Mouse (Mus musculus) hindbrain, embryonic 15.5 days (tissue): Measurements from ENCODE around the gene Gpr65. TPM values are rescaled to one million over a fixed set of nuclear protein-coding genes. Genes with fewer than 3 reads are reported as not detected.

Experiments used
- ATAC-seq: fragments of 200-750 bp; cut with Nextera tagmentation; 2 replicates; pipeline ENCODE4 v1.8.0; 2017; ENCODE audit warnings: low read depth, moderate number of reproducible peaks, moderate TSS enrichment; ENCODE audit not compliant: low FRiP score
- H3K27ac ChIP-seq: fragments of 300-500 bp; sonication (generic); replicated peaks from 2 replicates; pipeline ENCODE4 v1.5.1; 2015; ENCODE audit warnings: mild to moderate bottlenecking, inconsistent platforms
- H3K27me3 ChIP-seq: fragments of 300-500 bp; sonication (generic); 2 replicates; pipeline ENCODE4 v1.6.1; 2015; ENCODE audit warnings: control low read depth, inconsistent platforms
- H3K36me3 ChIP-seq: fragments of 300-500 bp; sonication (generic); 2 replicates; pipeline ENCODE4 v1.6.1; 2015; ENCODE audit warnings: control low read depth, inconsistent platforms
- H3K4me1 ChIP-seq: fragments of 300-500 bp; sonication (generic); replicated peaks from 2 replicates; pipeline ENCODE4 v1.6.1; 2015; ENCODE audit warnings: control low read depth, inconsistent platforms
- H3K4me2 ChIP-seq: fragments of 300-500 bp; sonication (generic); 2 replicates; pipeline ENCODE4 v1.6.1; 2015; ENCODE audit warnings: moderate library complexity, mild to moderate bottlenecking, inconsistent platforms
- H3K4me3 ChIP-seq: fragments of 300-500 bp; sonication (generic); 2 replicates; pipeline ENCODE4 v1.5.1; 2015; ENCODE audit warnings: mild to moderate bottlenecking, inconsistent platforms
- H3K9ac ChIP-seq: fragments of 300-500 bp; sonication (generic); 2 replicates; pipeline ENCODE4 v1.6.1; 2015; ENCODE audit warnings: inconsistent platforms
- H3K9me3 ChIP-seq: fragments of 300-500 bp; sonication (generic); 2 replicates; pipeline ENCODE4 v1.6.1; 2016; ENCODE audit warnings: control low read depth, inconsistent platforms
- WGBS: fragments of 180-500 bp; shearing (Covaris S2); methylation state at CpG from one replicate; pipeline ENCODE4 v1.1.7; 2015; 5-methylcytosine and 5-hydroxymethylcytosine counted together
- polyA plus RNA-seq: library from polyadenylated mRNA; unstranded; fragments of >200 nt; fragmentation: Nextera tagmentation; extraction: Ambion mirVana; gene quantifications from 2 replicates; pipeline ENCODE4 v1.2.1, GENCODE M21; 2015

Gpr65 gene
- polyA plus RNA-seq, 1 experiment from 2014 or later, result 0.21 TPM

DNA sequence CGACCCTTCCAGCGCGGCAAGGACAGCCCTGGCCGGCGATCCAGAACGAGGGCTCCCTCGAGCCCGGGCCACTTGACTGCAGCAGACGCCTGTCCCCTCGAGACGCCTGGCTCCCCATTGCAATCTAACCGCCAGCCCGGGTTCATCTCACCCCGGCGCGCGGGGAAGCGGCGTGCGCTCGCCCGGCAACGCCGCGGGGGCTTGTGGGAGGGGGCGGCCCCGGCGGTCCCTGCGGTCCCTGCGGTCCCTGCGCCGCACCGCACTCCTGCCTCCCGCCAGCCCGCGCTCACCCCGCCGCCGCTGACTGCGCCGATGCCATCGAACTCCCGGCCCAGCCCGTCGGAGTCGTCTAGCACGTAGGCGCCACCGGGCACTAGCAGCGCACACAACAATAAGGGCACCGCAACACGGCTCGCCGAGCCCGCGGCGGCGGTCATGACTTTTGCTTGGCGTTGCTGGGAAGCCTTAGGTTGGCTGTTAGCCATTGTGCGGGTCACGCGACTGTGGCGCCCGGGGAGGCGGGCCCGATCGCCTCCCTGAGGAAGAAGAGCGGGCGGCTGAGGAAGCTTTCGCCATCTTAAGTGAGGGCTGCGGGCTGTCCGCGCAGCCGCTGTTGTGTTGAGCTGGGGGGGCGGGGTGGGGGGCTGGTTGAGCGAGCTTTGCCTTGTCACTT lies 9.5 kb upstream of the Gpr65 start, which contains the start of gene Galc:
Gene Galc, minus strand, starts transcription at position 615 of the 673 bp plus-strand sequence.
- H3K4me2 ChIP-seq, result peak within 1 kb of the TSS; percentile 60
- H3K9me3 ChIP-seq, result no peaks in the 10 kb centered on the region
- H3K4me3 ChIP-seq, result peak within 1 kb of the TSS; percentile 78
- H3K27me3 ChIP-seq, result no peaks in the 10 kb centered on the region
- ATAC-seq, result peak; percentile 95
- H3K4me1 ChIP-seq, result peaks cover 12% of the 10 kb centered on the region
- no peaks in the 10 kb centered on the region for H3K36me3 ChIP-seq
- WGBS, result under 1% methylated on average over 74 of the region's 76 CpGs
- peak within 1 kb of the TSS; percentile 97 for H3K27ac ChIP-seq
- peak within 1 kb of the TSS; percentile 83 for H3K9ac ChIP-seq

DNA sequence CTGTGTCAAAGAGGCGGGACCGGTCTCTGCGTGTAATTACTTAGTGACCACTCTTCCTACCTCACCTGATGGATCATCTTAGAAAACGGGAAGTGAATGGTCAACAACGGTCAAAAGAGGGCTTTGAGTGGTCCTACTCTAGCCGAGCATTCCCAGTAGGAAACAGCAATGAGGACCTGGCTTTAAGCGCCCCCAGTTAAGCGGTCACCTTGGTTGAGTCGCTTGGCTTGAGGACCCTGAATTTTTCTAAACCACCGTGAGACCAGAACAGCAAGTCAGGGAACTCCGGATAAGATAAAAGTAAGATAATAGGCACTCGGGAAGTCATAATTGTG lies 8.9 kb upstream of the Gpr65 start:
- WGBS, result 5% methylated on average over 12 of the region's 12 CpGs
- peak overlapping the region; percentile 60 for H3K4me2 ChIP-seq

DNA sequence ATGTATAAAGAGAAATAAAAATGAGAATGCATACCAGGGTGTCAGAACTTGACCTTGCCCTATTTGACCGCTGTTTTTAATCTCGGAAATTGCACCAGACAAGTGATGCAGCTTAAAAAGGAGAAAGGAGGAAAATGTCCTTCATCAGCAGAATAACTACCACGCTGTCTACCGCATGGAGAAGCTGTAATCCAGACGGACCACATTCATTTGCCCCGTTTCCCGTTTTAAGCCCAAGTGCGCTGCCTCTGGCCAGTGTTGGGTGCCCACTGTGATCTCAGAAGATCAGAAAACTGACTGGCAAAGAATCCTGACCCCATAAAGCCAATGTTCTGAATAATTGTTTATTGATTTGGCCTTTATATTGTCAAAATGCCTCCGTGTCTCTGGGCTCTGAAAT lies 2.7 kb upstream of the Gpr65 start:
- Histone ChIP-seq H3K4me1 (no peaks in the 10 kb centered on the region), H3K4me3 (no peak overlapping the region), H3K4me2 (no peak overlapping the region), H3K27ac (no peak overlapping the region), H3K9me3 (no peaks in the 10 kb centered on the region), H3K36me3 (no peaks in the 10 kb centered on the region), H3K9ac (no peak overlapping the region), H3K27me3 (no peaks in the 10 kb centered on the region)
- no peak for ATAC-seq
- 82% methylated on average over 9 of the region's 9 CpGs for WGBS

More for the DNA sequence above, 8.9 kb upstream of the Gpr65 start:
- peak overlapping the region; percentile 83 for H3K9ac ChIP-seq
- no peaks in the 10 kb centered on the region for H3K9me3 ChIP-seq
- no peaks in the 10 kb centered on the region for H3K27me3 ChIP-seq
- peak overlapping the region; percentile 97 for H3K27ac ChIP-seq
- H3K4me1 ChIP-seq, result peaks cover 12% of the 10 kb centered on the region
- peak overlapping the region; percentile 78 for H3K4me3 ChIP-seq
- H3K36me3 ChIP-seq, result no peaks in the 10 kb centered on the region
- ATAC-seq, result no peak; the same call in 1 of the 2 replicates

DNA sequence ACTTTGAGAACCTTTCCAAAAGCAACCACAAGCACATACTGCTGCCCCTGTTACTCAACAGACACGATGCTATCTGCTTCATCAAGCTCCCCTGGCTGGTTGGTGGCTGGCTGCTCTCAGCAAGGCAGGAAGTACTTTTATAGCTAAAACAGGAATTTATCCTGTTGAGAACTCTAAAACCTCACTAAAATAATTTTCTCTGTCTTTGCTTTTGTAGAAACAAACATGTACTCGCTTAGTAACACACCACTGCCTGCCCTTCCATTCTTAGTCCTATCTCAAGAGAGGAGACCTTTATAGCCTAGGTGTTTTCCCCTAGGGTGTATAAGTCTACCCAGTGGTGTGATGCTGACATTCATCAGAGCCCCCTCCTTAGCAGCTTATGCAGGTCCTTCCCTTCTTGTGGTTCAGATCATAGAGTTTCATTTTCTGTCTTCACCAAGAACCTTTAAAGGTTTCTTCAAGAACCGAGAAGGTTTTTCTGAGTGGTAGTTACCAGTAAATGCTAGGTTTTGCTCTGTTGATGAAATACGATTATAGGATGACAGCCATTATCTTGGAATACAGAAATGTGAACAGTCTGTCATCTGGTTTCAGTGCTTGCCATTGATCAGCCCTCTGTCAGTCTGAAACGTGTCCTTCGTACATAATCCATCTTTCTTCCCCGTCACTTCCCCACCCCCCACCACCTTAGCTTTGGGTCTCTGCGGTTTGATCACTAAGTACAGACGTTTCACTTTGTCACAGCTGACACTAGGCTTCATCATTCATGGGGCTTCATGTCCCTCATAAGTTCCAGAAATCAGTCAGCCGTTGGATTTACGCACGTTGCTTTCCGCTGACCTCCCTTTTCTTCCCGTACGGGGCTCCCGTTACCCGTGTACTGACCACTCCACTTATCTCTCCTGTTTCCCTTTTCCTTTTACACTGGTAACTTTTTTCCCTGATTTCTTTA lies 1.6 kb downstream of the Gpr65 start:
- no peaks in the 10 kb centered on the region for H3K36me3 ChIP-seq
- no peaks in the 10 kb centered on the region for H3K27me3 ChIP-seq
- no peaks in the 10 kb centered on the region for H3K9me3 ChIP-seq
- no peak overlapping the region for H3K27ac ChIP-seq
- H3K9ac ChIP-seq, result no peak overlapping the region
- H3K4me1 ChIP-seq, result no peaks in the 10 kb centered on the region
- 0 out of 2 replicates have a peak overlapping the region, but pooled peaks have one; percentile 12 for H3K4me2 ChIP-seq
- no peak overlapping the region for H3K4me3 ChIP-seq
- no peak for ATAC-seq
- 71% methylated on average over 17 of the region's 17 CpGs for WGBS

DNA sequence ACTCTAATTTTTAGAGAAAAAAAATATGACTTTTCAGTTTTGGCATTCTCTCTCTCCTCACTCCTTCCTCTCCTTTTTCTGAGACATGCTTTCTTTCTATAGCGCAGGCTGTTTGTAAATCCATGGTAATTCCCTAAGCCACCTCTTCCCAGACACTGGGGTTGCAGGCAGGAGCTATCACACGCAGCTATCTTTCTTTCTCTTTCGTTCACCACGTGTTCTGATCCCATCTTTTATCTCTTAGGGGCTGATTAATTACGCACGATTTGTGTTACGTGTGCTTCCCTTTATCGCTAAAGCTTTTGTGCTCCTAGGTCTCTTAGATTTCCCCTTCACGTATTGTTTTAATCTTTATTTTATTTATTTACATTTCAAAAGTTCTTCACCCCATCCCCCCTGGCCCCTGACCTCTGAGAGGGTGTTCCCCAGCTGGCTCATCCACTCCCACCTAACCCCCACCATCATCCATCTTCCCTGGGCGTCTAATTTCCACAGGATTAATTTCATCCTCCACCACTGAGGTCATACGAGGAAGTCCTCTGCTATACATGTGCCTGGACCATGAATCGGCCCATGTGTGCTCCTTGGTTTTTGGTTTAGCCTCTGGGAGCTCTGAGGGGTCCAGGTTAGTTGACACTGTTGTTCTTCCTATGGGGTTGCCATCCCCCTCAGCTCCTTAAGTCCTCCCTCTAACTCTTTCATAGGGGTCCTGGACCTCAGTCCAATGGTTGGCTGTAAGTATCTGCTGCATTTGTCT lies 2.6 kb downstream of the Gpr65 start:
- Histone ChIP-seq H3K27me3 (no peaks in the 10 kb centered on the region), H3K4me1 (no peaks in the 10 kb centered on the region), H3K4me2 (no peak overlapping the region), H3K9me3 (no peaks in the 10 kb centered on the region), H3K4me3 (no peak overlapping the region), H3K36me3 (no peaks in the 10 kb centered on the region), H3K9ac (no peak overlapping the region), H3K27ac (no peak overlapping the region)
- ATAC-seq, result no peak
- WGBS, result 46% methylated on average over 12 of the region's 12 CpGs

DNA sequence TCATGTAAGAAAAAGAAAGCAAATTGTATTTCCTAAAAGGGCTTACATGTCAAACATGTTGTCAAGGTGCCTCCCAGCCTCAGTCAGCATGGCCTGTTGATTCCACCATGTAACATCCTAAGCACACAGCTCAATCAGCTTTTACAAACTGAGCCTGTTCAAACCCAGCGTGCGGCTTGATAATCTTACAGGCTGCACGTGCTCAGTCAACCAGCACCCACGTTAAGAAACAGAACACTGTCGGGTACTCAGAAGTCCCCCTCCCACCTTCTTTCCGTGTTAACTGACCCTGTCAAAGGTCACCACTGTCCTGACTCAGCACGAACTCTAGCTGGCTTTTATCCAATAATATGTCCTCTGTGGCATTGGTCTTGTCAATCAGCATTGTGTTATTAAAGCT lies 4.0 kb downstream of the Gpr65 start:
- no peak overlapping the region for H3K4me2 ChIP-seq
- no peaks in the 10 kb centered on the region for H3K4me1 ChIP-seq
- H3K27me3 ChIP-seq, result no peaks in the 10 kb centered on the region
- H3K4me3 ChIP-seq, result no peak overlapping the region
- H3K27ac ChIP-seq, result no peak overlapping the region
- H3K9me3 ChIP-seq, result no peaks in the 10 kb centered on the region
- H3K36me3 ChIP-seq, result no peaks in the 10 kb centered on the region
- no peak overlapping the region for H3K9ac ChIP-seq
- WGBS, result 66% methylated on average over 7 of the region's 7 CpGs
- no peak for ATAC-seq

DNA sequence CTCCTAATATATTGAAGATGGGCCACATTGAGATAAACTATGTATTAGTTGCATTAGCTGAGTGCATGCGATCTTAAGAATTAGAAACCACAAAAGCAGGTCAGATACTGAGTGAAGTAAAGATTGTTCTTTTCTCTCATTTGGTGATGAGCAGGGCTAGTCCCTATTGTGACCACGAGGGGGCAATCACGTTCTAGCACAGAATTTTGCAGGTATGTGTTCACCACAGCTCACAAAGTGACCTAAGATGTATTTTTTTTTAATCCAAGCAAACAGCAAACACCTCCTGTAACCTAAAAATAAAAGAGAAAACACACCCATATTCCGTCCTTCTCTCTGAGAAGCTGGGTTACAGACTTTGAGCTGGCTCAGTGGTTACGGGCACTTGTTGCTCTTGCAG lies 12.1 kb downstream of the Gpr65 start:
- Histone ChIP-seq H3K4me2 (no peak overlapping the region), H3K36me3 (no peaks in the 10 kb centered on the region), H3K4me3 (no peak overlapping the region), H3K27me3 (no peaks in the 10 kb centered on the region), H3K27ac (no peak overlapping the region), H3K9ac (no peak overlapping the region), H3K4me1 (no peaks in the 10 kb centered on the region), H3K9me3 (no peaks in the 10 kb centered on the region)
- ATAC-seq, result no peak
- WGBS, result 37% methylated on average over 5 of the region's 5 CpGs

DNA sequence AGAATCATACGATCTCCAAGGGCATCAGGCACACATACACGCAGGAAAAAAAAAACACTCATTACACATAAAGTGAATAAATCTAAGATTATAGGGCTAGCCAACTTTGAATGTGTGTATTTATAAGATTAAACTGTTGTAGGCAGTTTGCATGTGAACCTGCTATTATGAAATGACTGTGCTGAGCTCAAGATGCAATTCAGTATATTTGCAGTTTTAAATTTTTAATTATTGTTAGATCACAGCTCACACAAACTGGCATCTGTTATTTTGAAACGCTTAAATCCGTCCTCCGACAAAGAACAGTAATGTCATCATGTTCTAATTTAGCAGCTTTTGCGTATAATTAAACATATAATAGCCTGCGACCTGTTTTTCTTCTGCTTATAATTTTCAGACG lies 12.6 kb downstream of the Gpr65 start:
- Histone ChIP-seq H3K4me2 (no peak overlapping the region), H3K27me3 (no peaks in the 10 kb centered on the region), H3K36me3 (no peaks in the 10 kb centered on the region), H3K4me1 (no peaks in the 10 kb centered on the region), H3K4me3 (no peak overlapping the region), H3K9me3 (no peaks in the 10 kb centered on the region), H3K9ac (no peak overlapping the region), H3K27ac (no peak overlapping the region)
- WGBS, result 77% methylated on average over 8 of the region's 8 CpGs
- ATAC-seq, result no peak

DNA sequence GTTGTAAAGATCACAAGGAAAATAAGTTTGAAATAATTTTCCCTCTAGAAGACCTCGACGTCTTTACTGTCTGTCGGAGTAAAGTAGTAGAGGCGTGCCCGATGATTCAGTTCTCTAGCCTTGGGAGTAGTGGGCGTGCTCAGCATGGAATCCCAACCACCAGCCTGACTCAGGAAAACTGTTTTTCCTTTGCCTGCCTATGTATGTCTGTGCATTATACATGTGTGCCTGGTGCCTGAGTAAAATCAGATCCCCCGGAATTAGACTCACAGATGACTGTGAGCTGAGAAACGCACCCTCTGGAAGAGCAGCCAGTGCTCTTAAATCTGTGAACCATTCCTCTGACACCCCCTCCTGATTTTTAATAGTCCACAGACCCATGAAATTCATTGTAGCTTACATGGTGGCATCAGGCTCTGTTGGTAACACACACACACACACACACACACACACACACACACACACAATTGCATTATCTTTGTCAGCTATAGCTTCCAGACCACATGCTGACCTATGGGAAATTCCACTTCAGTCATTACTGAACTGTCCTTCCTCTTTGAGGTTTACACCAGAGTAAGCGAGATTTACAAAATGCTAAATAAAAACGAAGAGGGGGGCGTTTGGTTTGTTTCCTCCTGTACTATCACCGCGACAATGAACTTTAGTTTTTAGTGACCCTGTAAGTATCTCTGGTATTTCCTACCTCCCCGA lies 14.5 kb downstream of the Gpr65 start:
- no peak overlapping the region for H3K9ac ChIP-seq
- no peak for ATAC-seq
- no peak overlapping the region for H3K27ac ChIP-seq
- no peak overlapping the region for H3K4me2 ChIP-seq
- no peaks in the 10 kb centered on the region for H3K9me3 ChIP-seq
- H3K4me3 ChIP-seq, result no peak overlapping the region
- H3K4me1 ChIP-seq, result no peaks in the 10 kb centered on the region
- H3K27me3 ChIP-seq, result no peaks in the 10 kb centered on the region
- 84% methylated on average over 14 of the region's 14 CpGs for WGBS
- H3K36me3 ChIP-seq, result no peaks in the 10 kb centered on the region

DNA sequence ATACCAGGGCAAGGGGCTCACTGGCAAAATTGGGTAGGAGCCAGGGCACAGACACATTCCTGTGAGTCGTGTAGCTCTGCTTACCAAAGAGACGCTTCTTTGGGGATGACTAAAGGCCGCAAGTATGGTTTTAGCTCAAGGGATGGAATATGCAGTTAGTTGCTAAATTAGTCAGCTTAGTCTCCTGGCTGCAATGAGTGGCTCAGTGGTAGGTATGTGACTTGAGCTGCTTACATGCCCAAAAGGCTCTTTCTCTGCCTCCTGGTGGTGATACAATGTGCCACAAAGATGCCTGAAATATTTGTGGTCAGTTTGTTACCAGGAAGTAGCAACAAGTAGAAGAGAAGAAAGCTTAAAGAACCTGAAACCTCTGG lies 15.0 kb downstream of the Gpr65 start:
- no peaks in the 10 kb centered on the region for H3K27me3 ChIP-seq
- no peak overlapping the region for H3K4me2 ChIP-seq
- H3K9me3 ChIP-seq, result no peaks in the 10 kb centered on the region
- 72% methylated on average over 3 of the region's 3 CpGs for WGBS
- H3K36me3 ChIP-seq, result no peaks in the 10 kb centered on the region
- no peak overlapping the region for H3K4me3 ChIP-seq
- H3K4me1 ChIP-seq, result no peaks in the 10 kb centered on the region
- H3K9ac ChIP-seq, result no peak overlapping the region
- no peak overlapping the region for H3K27ac ChIP-seq
- ATAC-seq, result no peak

DNA sequence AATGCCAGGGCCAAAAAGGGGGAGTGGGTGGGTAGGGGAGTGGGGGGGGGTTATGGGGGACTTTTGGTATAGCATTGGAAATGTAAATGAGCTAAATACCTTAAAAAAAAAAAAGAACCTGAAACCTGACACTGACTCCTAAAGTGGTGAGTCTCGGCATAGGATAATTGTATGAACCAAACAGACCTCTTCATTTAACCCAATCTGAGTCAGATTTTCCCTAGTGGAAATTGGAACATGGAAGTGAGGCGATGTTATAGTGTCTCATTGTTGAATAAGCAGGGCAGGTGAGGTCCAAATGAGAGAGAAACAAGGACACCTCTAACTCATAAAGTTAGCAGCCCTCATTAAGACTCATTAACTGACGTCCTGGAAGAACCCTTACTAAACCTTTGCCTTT lies 16.0 kb downstream of the Gpr65 start:
- no peak overlapping the region for H3K9ac ChIP-seq
- 91% methylated on average over 3 of the region's 3 CpGs for WGBS
- H3K36me3 ChIP-seq, result no peaks in the 10 kb centered on the region
- no peak overlapping the region for H3K4me2 ChIP-seq
- H3K9me3 ChIP-seq, result no peaks in the 10 kb centered on the region
- no peaks in the 10 kb centered on the region for H3K4me1 ChIP-seq
- H3K27ac ChIP-seq, result no peak overlapping the region
- no peaks in the 10 kb centered on the region for H3K27me3 ChIP-seq
- ATAC-seq, result no peak
- no peak overlapping the region for H3K4me3 ChIP-seq
